Mouse (Mus musculus): ENCODE measurements at regions not wholly inside any gene's neighbourhood (a gene's known extent, or its start where the extent isn't known, plus 50 kb on each side); places are given as distances from the start of the nearest gene placed in this dataset.

GRCm38 (mm10) chr1:44957125-44957524, 354.2 kb upstream of the Col3a1 start:
- ATAC-seq: no peak
- Histone ChIP-seq H3K4me3 (replicated peaks; ENCODE audit: low read length) (no peak overlapping the region), H3K27ac (ENCODE audit: low read length) (no peak overlapping the region), H3K4me1 (replicated peaks; ENCODE audit: control insufficient read depth, insufficient read depth, low read length) (no peaks in the 10 kb centered on the region), H3K9ac (replicated peaks; ENCODE audit: low read depth, low read length) (no peak overlapping the region), H3K27me3 (replicated peaks; ENCODE audit: control insufficient read depth, insufficient read depth, low read length) (no peaks in the 10 kb centered on the region), H3K9me3 (ENCODE audit: control insufficient read depth, low read length) (no peaks in the 10 kb centered on the region), H3K36me3 (ENCODE audit: control insufficient read depth, insufficient read depth) (no peaks in the 10 kb centered on the region), H3K4me2 (ENCODE audit: low read length) (no peak overlapping the region)
- 80% methylated on average over 4 of the region's 4 CpGs for WGBS

DNA sequence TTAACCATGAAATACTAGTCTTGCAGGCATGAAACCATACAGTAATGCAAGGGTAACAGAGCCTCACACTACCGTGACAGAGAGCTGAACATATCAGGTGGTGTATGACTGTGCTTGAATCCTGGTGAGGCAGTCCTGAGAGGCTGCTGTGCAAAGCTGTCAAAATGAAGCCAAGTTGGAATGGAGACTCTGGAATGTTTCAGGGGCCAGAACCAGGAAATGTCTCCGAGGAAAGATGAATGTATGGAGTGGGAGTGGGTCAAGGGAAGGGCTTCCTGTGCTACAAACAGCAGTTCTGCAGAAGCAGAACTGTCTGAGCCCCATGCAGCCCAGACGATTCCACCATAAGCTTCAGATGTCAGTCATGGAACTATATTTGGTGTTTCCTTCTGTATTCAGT, 324.2 kb upstream of the Col3a1 start:
- Histone ChIP-seq H3K9me3 (ENCODE audit: control insufficient read depth, low read length) (no peaks in the 10 kb centered on the region), H3K36me3 (ENCODE audit: control insufficient read depth, insufficient read depth) (no peaks in the 10 kb centered on the region), H3K4me2 (ENCODE audit: low read length) (no peak overlapping the region), H3K27ac (ENCODE audit: low read length) (no peak overlapping the region), H3K27me3 (replicated peaks; ENCODE audit: control insufficient read depth, insufficient read depth, low read length) (no peaks in the 10 kb centered on the region), H3K4me3 (replicated peaks; ENCODE audit: low read length) (no peak overlapping the region), H3K9ac (replicated peaks; ENCODE audit: low read depth, low read length) (no peak overlapping the region), H3K4me1 (replicated peaks; ENCODE audit: control insufficient read depth, insufficient read depth, low read length) (no peaks in the 10 kb centered on the region)
- 77% methylated on average over 3 of the region's 3 CpGs for WGBS
- ATAC-seq: no peak

GRCm38 (mm10) chr1:45020516-45020915, 290.8 kb upstream of the Col3a1 start:
- no peak for ATAC-seq
- Histone ChIP-seq H3K9me3 (ENCODE audit: control insufficient read depth, low read length) (no peaks in the 10 kb centered on the region), H3K4me3 (replicated peaks; ENCODE audit: low read length) (no peak overlapping the region)

DNA sequence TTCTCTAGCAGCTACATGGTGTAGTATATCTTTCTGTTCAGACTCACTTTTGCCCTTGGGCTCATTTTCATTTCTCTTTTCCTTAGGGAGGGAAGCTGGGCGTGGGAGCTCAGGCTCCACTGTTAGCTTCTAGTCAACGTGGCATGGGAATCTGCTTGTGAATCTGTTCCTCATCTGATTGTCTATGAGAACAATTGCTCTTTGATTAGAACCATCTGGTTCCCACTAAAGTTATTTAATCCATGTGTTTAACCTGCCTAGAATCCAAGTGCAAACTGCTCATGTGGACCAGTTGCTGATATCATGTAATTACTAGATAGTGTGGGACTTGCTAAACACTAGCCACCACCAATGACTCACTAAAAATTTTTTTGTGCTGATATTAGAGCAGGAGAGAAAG, 290.1 kb upstream of the Col3a1 start:
- Histone ChIP-seq H3K4me1 (replicated peaks; ENCODE audit: control insufficient read depth, insufficient read depth, low read length) (no peaks in the 10 kb centered on the region), H3K4me3 (replicated peaks; ENCODE audit: low read length) (no peak overlapping the region), H3K27ac (ENCODE audit: low read length) (no peak overlapping the region), H3K4me2 (ENCODE audit: low read length) (no peak overlapping the region), H3K9me3 (ENCODE audit: control insufficient read depth, low read length) (no peaks in the 10 kb centered on the region), H3K36me3 (ENCODE audit: control insufficient read depth, insufficient read depth) (no peaks in the 10 kb centered on the region), H3K9ac (replicated peaks; ENCODE audit: low read depth, low read length) (no peak overlapping the region), H3K27me3 (replicated peaks; ENCODE audit: control insufficient read depth, insufficient read depth, low read length) (no peaks in the 10 kb centered on the region)
- ATAC-seq: no peak
- 56% methylated on average over 2 of the region's 2 CpGs for WGBS

More at GRCm38 (mm10) chr1:45020516-45020915, 290.8 kb upstream of the Col3a1 start:
- Histone ChIP-seq H3K4me1 (replicated peaks; ENCODE audit: control insufficient read depth, insufficient read depth, low read length) (no peaks in the 10 kb centered on the region), H3K36me3 (ENCODE audit: control insufficient read depth, insufficient read depth) (no peaks in the 10 kb centered on the region), H3K9ac (replicated peaks; ENCODE audit: low read depth, low read length) (no peak overlapping the region), H3K4me2 (ENCODE audit: low read length) (no peak overlapping the region), H3K27me3 (replicated peaks; ENCODE audit: control insufficient read depth, insufficient read depth, low read length) (no peaks in the 10 kb centered on the region), H3K27ac (ENCODE audit: low read length) (no peak overlapping the region)

DNA sequence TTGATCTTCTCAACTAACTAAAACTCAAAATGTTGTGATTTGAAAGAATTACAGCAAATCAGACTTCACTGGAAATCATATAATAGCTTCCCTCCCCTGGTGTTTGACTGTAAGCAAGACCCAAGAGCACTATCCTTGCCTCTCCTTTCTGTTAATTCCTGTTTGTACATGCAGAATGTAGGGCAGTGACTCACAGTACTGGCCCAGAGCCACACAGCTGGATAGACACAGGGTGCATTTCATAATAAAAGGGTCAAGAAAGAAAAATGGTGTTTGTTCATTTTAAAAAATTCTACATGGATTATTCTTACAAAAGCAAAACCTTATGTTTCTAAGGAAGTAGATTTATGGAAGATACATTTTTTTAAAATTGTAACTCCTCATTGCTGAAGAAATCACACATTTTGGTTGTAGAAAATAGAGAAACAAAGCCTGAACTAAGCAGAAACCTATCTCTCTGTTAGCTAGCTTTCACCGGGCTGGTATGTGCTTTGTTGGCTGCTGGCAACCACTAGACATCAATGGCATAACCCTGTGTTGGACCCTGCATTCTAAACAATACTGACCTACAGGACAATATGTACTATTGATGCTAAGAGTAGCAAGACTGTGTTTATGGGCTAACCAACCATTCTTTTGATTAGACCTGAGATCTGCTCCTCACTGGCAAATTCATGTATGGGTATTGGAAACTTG, 289.0 kb upstream of the Col3a1 start:
- H3K4me3 ChIP-seq (replicated peaks; ENCODE audit: low read length): no peak overlapping the region
- H3K9ac ChIP-seq (replicated peaks; ENCODE audit: low read depth, low read length): no peak overlapping the region
- WGBS: 86% methylated on average over 1 of the region's 1 CpGs
- H3K4me1 ChIP-seq (replicated peaks; ENCODE audit: control insufficient read depth, insufficient read depth, low read length): no peaks in the 10 kb centered on the region
- no peaks in the 10 kb centered on the region for H3K27me3 ChIP-seq (replicated peaks; ENCODE audit: control insufficient read depth, insufficient read depth, low read length)
- H3K36me3 ChIP-seq (ENCODE audit: control insufficient read depth, insufficient read depth): no peaks in the 10 kb centered on the region
- no peak overlapping the region for H3K27ac ChIP-seq (ENCODE audit: low read length)
- no peak overlapping the region for H3K4me2 ChIP-seq (ENCODE audit: low read length)
- no peak for ATAC-seq
- no peaks in the 10 kb centered on the region for H3K9me3 ChIP-seq (ENCODE audit: control insufficient read depth, low read length)

GRCm38 (mm10) chr1:45023336-45023735, 288.0 kb upstream of the Col3a1 start:
- no peak for ATAC-seq
- 70% methylated on average over 3 of the region's 3 CpGs for WGBS

DNA sequence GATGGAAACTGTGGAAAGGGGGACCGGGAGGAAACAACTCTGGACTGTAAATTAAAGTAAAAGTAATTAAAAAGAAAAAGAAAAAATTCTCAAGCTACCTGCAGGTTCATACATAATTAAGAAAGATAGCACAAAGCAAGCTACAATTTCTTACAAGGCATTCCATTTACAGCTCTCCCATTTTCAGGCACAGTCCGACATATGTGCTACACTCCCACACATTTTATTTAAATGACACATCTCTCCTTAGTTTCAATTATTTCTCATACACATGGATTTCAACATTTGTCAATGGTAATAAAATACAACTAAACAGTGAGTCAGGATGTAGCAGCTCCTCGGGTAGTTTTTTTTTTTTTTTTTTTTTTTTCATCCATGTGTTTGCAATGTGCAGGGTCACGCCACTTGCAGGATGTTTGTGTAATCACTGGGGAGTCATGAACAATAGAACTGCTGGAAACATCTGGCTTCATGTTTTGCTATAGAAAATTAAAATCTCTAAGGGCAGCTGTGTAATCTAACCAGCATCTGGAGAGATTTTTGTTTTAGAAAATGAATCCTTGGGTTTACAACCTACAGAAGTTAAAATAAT, 279.8 kb upstream of the Col3a1 start:
- Histone ChIP-seq H3K4me1 (replicated peaks; ENCODE audit: control insufficient read depth, insufficient read depth, low read length) (no peaks in the 10 kb centered on the region), H3K9me3 (ENCODE audit: control insufficient read depth, low read length) (no peaks in the 10 kb centered on the region), H3K27ac (ENCODE audit: low read length) (no peak overlapping the region), H3K4me2 (ENCODE audit: low read length) (no peak overlapping the region), H3K27me3 (replicated peaks; ENCODE audit: control insufficient read depth, insufficient read depth, low read length) (no peaks in the 10 kb centered on the region), H3K4me3 (replicated peaks; ENCODE audit: low read length) (no peak overlapping the region), H3K36me3 (ENCODE audit: control insufficient read depth, insufficient read depth) (no peaks in the 10 kb centered on the region), H3K9ac (replicated peaks; ENCODE audit: low read depth, low read length) (no peak overlapping the region)
- no peak for ATAC-seq
- 73% methylated on average over 4 of the region's 4 CpGs for WGBS

More at GRCm38 (mm10) chr1:45023336-45023735, 288.0 kb upstream of the Col3a1 start:
- Histone ChIP-seq H3K27me3 (replicated peaks; ENCODE audit: control insufficient read depth, insufficient read depth, low read length) (no peaks in the 10 kb centered on the region), H3K4me3 (replicated peaks; ENCODE audit: low read length) (no peak overlapping the region), H3K36me3 (ENCODE audit: control insufficient read depth, insufficient read depth) (no peaks in the 10 kb centered on the region), H3K4me2 (ENCODE audit: low read length) (no peak overlapping the region), H3K4me1 (replicated peaks; ENCODE audit: control insufficient read depth, insufficient read depth, low read length) (no peaks in the 10 kb centered on the region), H3K9me3 (ENCODE audit: control insufficient read depth, low read length) (no peaks in the 10 kb centered on the region), H3K9ac (replicated peaks; ENCODE audit: low read depth, low read length) (no peak overlapping the region), H3K27ac (ENCODE audit: low read length) (no peak overlapping the region)

- Histone ChIP-seq H3K4me2 (ENCODE audit: low read length) (no peak overlapping the region), H3K9ac (replicated peaks; ENCODE audit: low read depth, low read length) (no peak overlapping the region), H3K4me1 (replicated peaks; ENCODE audit: control insufficient read depth, insufficient read depth, low read length) (no peaks in the 10 kb centered on the region), H3K27ac (ENCODE audit: low read length) (no peak overlapping the region), H3K27me3 (replicated peaks; ENCODE audit: control insufficient read depth, insufficient read depth, low read length) (no peaks in the 10 kb centered on the region), H3K4me3 (replicated peaks; ENCODE audit: low read length) (no peak overlapping the region), H3K36me3 (ENCODE audit: control insufficient read depth, insufficient read depth) (no peaks in the 10 kb centered on the region), H3K9me3 (ENCODE audit: control insufficient read depth, low read length) (no peaks in the 10 kb centered on the region)
- 84% methylated on average over 7 of the region's 7 CpGs for WGBS
- ATAC-seq: no peak
Observed at GRCm38 (mm10) chr1:45033343-45033742, 278.0 kb upstream of the Col3a1 start.

GRCm38 (mm10) chr1:45041328-45041727, 270.0 kb upstream of the Col3a1 start:
- H3K27me3 ChIP-seq (replicated peaks; ENCODE audit: control insufficient read depth, insufficient read depth, low read length): no peaks in the 10 kb centered on the region
- H3K9me3 ChIP-seq (ENCODE audit: control insufficient read depth, low read length): no peaks in the 10 kb centered on the region
- H3K4me1 ChIP-seq (replicated peaks; ENCODE audit: control insufficient read depth, insufficient read depth, low read length): no peaks in the 10 kb centered on the region
- H3K4me2 ChIP-seq (ENCODE audit: low read length): no peak overlapping the region
- H3K27ac ChIP-seq (ENCODE audit: low read length): no peak overlapping the region
- no peak overlapping the region for H3K9ac ChIP-seq (replicated peaks; ENCODE audit: low read depth, low read length)
- 84% methylated on average over 1 of the region's 1 CpGs for WGBS
- ATAC-seq: no peak
- no peak overlapping the region for H3K4me3 ChIP-seq (replicated peaks; ENCODE audit: low read length)
- no peaks in the 10 kb centered on the region for H3K36me3 ChIP-seq (ENCODE audit: control insufficient read depth, insufficient read depth)

GRCm38 (mm10) chr1:45041815-45042214, 269.5 kb upstream of the Col3a1 start:
- Histone ChIP-seq H3K27ac (ENCODE audit: low read length) (no peak overlapping the region), H3K4me3 (replicated peaks; ENCODE audit: low read length) (no peak overlapping the region), H3K9ac (replicated peaks; ENCODE audit: low read depth, low read length) (no peak overlapping the region), H3K4me2 (ENCODE audit: low read length) (no peak overlapping the region), H3K27me3 (replicated peaks; ENCODE audit: control insufficient read depth, insufficient read depth, low read length) (no peaks in the 10 kb centered on the region), H3K4me1 (replicated peaks; ENCODE audit: control insufficient read depth, insufficient read depth, low read length) (no peaks in the 10 kb centered on the region), H3K9me3 (ENCODE audit: control insufficient read depth, low read length) (no peaks in the 10 kb centered on the region), H3K36me3 (ENCODE audit: control insufficient read depth, insufficient read depth) (no peaks in the 10 kb centered on the region)
- no peak for ATAC-seq

Measured in forebrain, embryonic 16.5 days (tissue).